Mouse (Mus musculus): Measurements from ENCODE around the gene Gsg1l. TPM values are rescaled to one million over a fixed set of nuclear protein-coding genes. Genes with fewer than 3 reads are reported as not detected.

The Gsg1l gene
- polyA plus RNA-seq, 1 experiment, result not detected

DNA sequence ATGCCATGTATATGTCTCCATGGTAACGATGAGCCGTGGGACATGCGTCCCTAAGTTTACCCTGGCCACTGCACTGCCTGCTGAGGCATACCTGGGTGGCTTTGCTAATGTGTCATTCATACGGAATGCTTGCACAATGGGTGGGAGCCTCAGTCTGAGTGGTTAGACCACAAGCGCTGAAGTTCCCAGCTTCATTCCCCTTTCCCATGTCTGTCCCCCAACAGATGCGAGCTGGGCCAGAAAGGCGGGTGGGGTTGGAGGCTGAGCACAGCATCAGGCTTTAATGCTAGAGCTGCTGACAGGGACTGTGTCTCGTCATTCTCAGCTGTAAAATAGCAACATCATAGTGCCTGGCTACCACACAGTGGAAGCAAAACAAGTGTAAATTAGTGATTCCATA lies 136.3 kb downstream of the Gsg1l start:
- H3K27me3 ChIP-seq (ENCODE audit: control insufficient read depth), result no peaks in the 10 kb centered on the region; the same call in 1 of the 2 replicates
- no peak for TF ChIP-seq TAL1 (IDR thresholded peaks at IDR 0.05; ENCODE audit: low read length)
- TF ChIP-seq GATA1 (IDR thresholded peaks at IDR 0.05; ENCODE audit: low read length), result no peak
- H3K36me3 ChIP-seq (ENCODE audit: control insufficient read depth), result no peaks in the 10 kb centered on the region
- H3K4me1 ChIP-seq (ENCODE audit: control insufficient read depth), result no peaks in the 10 kb centered on the region
- H3K9me3 ChIP-seq (ENCODE audit: control insufficient read depth, low read length), result no peaks in the 10 kb centered on the region
- H3K4me3 ChIP-seq (replicated peaks), result no peak overlapping the region

GRCm38 (mm10) chr7:125944631-125945030 lies 137.6 kb downstream of the Gsg1l start:
- Histone ChIP-seq H3K27me3 (ENCODE audit: control insufficient read depth) (no peaks in the 10 kb centered on the region), H3K4me1 (ENCODE audit: control insufficient read depth) (no peaks in the 10 kb centered on the region), H3K4me3 (replicated peaks) (no peak overlapping the region), H3K36me3 (ENCODE audit: control insufficient read depth) (no peaks in the 10 kb centered on the region), H3K9me3 (ENCODE audit: control insufficient read depth, low read length) (no peaks in the 10 kb centered on the region)
- TF ChIP-seq TAL1 (IDR thresholded peaks at IDR 0.05; ENCODE audit: low read length) (no peak), GATA1 (IDR thresholded peaks at IDR 0.05; ENCODE audit: low read length) (no peak)

- TF ChIP-seq TAL1 (IDR thresholded peaks at IDR 0.05; ENCODE audit: low read length) (no peak), GATA1 (IDR thresholded peaks at IDR 0.05; ENCODE audit: low read length) (no peak)
- Histone ChIP-seq H3K36me3 (ENCODE audit: control insufficient read depth) (no peaks in the 10 kb centered on the region), H3K9me3 (ENCODE audit: control insufficient read depth, low read length) (no peaks in the 10 kb centered on the region), H3K4me1 (ENCODE audit: control insufficient read depth) (no peaks in the 10 kb centered on the region), H3K27me3 (ENCODE audit: control insufficient read depth) (no peaks in the 10 kb centered on the region), H3K4me3 (replicated peaks) (no peak overlapping the region)
These were observed 138.7 kb downstream of the Gsg1l start for GRCm38 (mm10) chr7:125943511-125943910.

DNA sequence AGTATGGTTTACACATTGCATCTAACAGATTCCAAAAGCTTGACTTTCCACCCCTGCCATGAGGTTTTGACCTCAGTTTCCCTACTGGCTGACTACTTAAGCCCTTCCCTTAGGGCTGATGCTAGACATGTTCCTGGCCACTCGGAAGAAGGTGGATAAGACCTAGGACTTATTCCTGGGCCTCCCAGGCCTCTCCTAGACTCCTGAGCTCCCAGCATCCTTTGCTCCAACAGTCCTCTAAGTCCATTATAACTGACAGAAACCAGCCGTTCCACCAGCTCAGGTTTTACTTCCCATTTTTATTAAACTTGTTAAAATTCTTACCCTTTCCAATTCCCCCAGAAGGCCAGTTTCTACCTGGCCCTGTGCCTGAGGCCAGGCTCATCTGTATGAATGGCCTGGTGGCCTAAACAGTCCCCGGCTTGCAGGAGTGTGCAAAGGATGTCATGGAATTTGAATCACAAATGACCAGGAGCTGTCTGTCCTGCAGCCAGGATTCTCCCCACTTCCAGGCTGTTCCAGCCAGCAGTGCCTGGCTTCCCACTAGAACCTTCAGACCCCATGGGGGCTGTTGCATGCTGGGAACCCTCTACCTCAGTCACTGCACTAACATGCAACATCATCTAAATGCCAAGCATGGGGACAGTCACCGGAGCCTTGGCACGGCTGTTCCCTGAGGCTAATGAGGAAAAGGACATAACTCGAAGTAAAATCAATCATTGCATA lies 139.7 kb downstream of the Gsg1l start:
- H3K9me3 ChIP-seq (ENCODE audit: control insufficient read depth, low read length), result no peaks in the 10 kb centered on the region
- H3K27me3 ChIP-seq (ENCODE audit: control insufficient read depth), result no peaks in the 10 kb centered on the region
- TF ChIP-seq TAL1 (IDR thresholded peaks at IDR 0.05; ENCODE audit: low read length) (no peak), GATA1 (IDR thresholded peaks at IDR 0.05; ENCODE audit: low read length) (no peak)
- no peaks in the 10 kb centered on the region for H3K36me3 ChIP-seq (ENCODE audit: control insufficient read depth)
- H3K4me3 ChIP-seq (replicated peaks), result no peak overlapping the region
- H3K4me1 ChIP-seq (ENCODE audit: control insufficient read depth), result no peaks in the 10 kb centered on the region

- H3K27me3 ChIP-seq (ENCODE audit: control insufficient read depth), result peaks cover 24% of the 10 kb centered on the region
- H3K4me3 ChIP-seq (replicated peaks), result no peak overlapping the region
- H3K4me1 ChIP-seq (ENCODE audit: control insufficient read depth), result no peaks in the 10 kb centered on the region
- no peaks in the 10 kb centered on the region for H3K36me3 ChIP-seq (ENCODE audit: control insufficient read depth)
- no peaks in the 10 kb centered on the region for H3K9me3 ChIP-seq (ENCODE audit: control insufficient read depth, low read length)
- TF ChIP-seq GATA1 (IDR thresholded peaks at IDR 0.05; ENCODE audit: low read length) (no peak), TAL1 (IDR thresholded peaks at IDR 0.05; ENCODE audit: low read length) (no peak)
These were observed 147.9 kb downstream of the Gsg1l start for GRCm38 (mm10) chr7:125934319-125934718.

DNA sequence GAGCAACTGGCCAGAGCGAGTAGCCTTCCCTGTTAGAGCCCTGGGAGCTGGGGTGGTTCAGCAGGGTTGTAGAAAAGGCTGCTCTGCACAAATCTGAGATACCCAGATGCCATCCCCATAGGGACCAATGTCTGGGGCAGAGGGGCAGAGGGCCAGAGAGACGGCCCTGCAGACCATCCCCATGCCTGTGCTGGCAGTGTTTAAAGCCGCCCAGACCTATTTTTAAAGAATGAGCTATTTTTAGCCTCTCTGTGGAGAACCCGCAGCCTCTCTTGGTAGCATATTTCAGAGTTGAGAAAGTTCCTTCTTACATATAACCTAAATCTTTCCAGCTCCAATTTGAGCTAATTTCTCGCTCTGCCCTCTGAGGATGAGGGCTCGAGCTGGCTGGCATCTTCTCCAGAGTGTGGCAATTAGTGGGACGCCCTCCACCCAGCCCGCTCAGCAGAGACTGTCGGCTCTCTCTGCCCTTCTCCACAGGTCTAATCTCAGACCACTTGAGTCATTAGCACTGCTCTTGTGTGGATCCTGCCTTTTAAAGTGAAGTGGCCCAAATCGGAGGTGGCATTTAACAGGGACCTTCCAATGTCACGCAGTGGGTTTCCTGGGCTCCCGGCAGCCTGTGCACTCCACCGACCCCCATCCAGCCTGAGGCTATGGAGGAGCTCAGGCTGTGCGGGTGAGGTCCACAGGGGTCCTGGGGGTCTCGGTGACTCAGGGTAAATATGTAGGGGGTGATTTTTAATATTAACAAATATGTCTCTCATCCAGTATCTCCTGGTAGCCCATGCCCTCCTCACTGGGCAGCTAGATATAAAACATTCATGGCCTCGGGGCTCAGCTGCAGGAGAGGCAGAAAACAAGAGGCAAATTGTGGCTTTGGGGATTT lies 148.6 kb downstream of the Gsg1l start:
- H3K36me3 ChIP-seq (ENCODE audit: control insufficient read depth), result no peaks in the 10 kb centered on the region
- no peak overlapping the region for H3K4me3 ChIP-seq (replicated peaks)
- no peaks in the 10 kb centered on the region for H3K4me1 ChIP-seq (ENCODE audit: control insufficient read depth)
- peaks cover 24% of the 10 kb centered on the region for H3K27me3 ChIP-seq (ENCODE audit: control insufficient read depth)
- H3K9me3 ChIP-seq (ENCODE audit: control insufficient read depth, low read length), result no peaks in the 10 kb centered on the region
- TF ChIP-seq GATA1 (IDR thresholded peaks at IDR 0.05; ENCODE audit: low read length) (no peak), TAL1 (IDR thresholded peaks at IDR 0.05; ENCODE audit: low read length) (no peak)

GRCm38 (mm10) chr7:125931602-125932001 lies 150.6 kb downstream of the Gsg1l start:
- Histone ChIP-seq H3K36me3 (ENCODE audit: control insufficient read depth) (no peaks in the 10 kb centered on the region), H3K4me1 (ENCODE audit: control insufficient read depth) (no peaks in the 10 kb centered on the region), H3K4me3 (replicated peaks) (no peak overlapping the region), H3K27me3 (ENCODE audit: control insufficient read depth) (peaks cover 24% of the 10 kb centered on the region), H3K9me3 (ENCODE audit: control insufficient read depth, low read length) (no peaks in the 10 kb centered on the region)
- no peak for TF ChIP-seq TAL1 (IDR thresholded peaks at IDR 0.05; ENCODE audit: low read length)
- TF ChIP-seq GATA1 (IDR thresholded peaks at IDR 0.05; ENCODE audit: low read length), result no peak

DNA sequence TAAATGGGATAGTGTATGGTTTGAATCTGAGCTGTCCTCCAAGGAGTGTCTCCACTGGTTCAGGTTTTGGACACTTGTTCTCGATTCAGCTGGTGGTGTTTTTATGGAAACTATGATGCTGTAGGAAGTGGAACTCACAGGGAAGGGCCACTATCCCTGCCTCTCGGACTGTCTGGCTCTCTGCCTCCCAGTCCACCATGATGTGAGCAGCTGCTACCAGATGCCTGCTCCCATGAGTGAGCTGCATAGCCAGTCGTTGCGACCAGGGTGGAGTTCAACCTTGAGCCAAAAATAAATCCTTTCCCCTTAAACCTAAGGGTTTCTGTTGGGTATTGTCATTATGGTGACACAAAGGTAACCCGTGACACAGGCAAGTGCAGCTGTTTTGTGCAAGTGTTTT lies 158.2 kb downstream of the Gsg1l start:
- no peaks in the 10 kb centered on the region for H3K36me3 ChIP-seq (ENCODE audit: control insufficient read depth)
- H3K27me3 ChIP-seq (ENCODE audit: control insufficient read depth), result no peaks in the 10 kb centered on the region
- no peaks in the 10 kb centered on the region for H3K9me3 ChIP-seq (ENCODE audit: control insufficient read depth, low read length)
- H3K4me3 ChIP-seq (replicated peaks), result no peak overlapping the region
- no peaks in the 10 kb centered on the region for H3K4me1 ChIP-seq (ENCODE audit: control insufficient read depth)
- TF ChIP-seq TAL1 (IDR thresholded peaks at IDR 0.05; ENCODE audit: low read length) (no peak), GATA1 (IDR thresholded peaks at IDR 0.05; ENCODE audit: low read length) (no peak)

DNA sequence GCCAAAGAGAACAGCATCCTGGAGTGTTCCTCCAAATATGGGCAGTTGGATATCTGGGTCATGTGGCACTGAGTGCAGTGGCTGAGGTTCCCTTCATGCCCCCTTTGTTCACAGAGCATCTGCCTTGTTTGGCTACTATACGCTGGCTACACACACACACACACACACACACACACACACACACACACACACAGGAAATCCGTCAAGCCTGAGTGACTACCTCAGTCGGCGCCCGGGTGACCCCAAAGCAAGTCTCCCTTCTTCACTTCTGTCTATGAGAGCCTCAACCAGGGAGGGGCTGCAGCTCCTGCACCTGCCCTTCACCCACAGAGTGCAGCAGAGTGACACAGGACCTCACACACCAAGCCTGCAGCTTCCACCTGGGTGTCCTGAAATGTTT lies 161.4 kb downstream of the Gsg1l start:
- no peaks in the 10 kb centered on the region for H3K27me3 ChIP-seq (ENCODE audit: control insufficient read depth)
- no peaks in the 10 kb centered on the region for H3K4me1 ChIP-seq (ENCODE audit: control insufficient read depth)
- no peak overlapping the region for H3K4me3 ChIP-seq (replicated peaks)
- TF ChIP-seq TAL1 (IDR thresholded peaks at IDR 0.05; ENCODE audit: low read length) (no peak), GATA1 (IDR thresholded peaks at IDR 0.05; ENCODE audit: low read length) (no peak)
- no peaks in the 10 kb centered on the region for H3K9me3 ChIP-seq (ENCODE audit: control insufficient read depth, low read length)
- no peaks in the 10 kb centered on the region for H3K36me3 ChIP-seq (ENCODE audit: control insufficient read depth)

Measured in erythroblast, embryonic 14.5 days (primary cell).